20 mouse cellular contexts compared by ENCODE assay signal in genomic region chr16:74458138-74458537, GRCm38 (mm10). TPM values are rescaled to one million over a fixed set of nuclear protein-coding genes. Genes with fewer than 3 reads are reported as not detected.
"Had no signal": no experiment of that assay in that cellular context is flagged by ENCODE, and none has a peak within 500 bp of the region (broad histone marks: within the 10 kb centered on the region; RNA-seq: fewer than 3 reads in every experiment).

No protein-coding gene starts in this region.

- DNase-seq: lung, adult 18-20 months; lung, postnatal 10 days; lung, postnatal 4 days; retina, postnatal 1 day; right cerebral cortex, adult 18-20 months; right cerebral cortex, postnatal 25 days; right cerebral cortex, postnatal 4 days; spleen, adult 18-20 months; thymus, adult 2 months; thymus, postnatal 25 days; thymus, postnatal 4 days had no signal

- H3K9ac ChIP-seq: lung, embryonic 14.5 days; midbrain, embryonic 12.5 days; neural tube, embryonic 13.5 days; neural tube, embryonic 15.5 days had no signal

- H3K4me3 ChIP-seq: midbrain, embryonic 10.5 days; midbrain, embryonic 12.5 days; myocyte; neural tube, embryonic 13.5 days; neural tube, embryonic 15.5 days had no signal

- H3K36me3 ChIP-seq: midbrain, embryonic 10.5 days; midbrain, embryonic 12.5 days; neural tube, embryonic 13.5 days; neural tube, embryonic 15.5 days had no signal

- ATAC-seq: midbrain, embryonic 16.5 days had no signal

- H3K9me3 ChIP-seq: midbrain, embryonic 10.5 days; midbrain, embryonic 12.5 days; neural tube, embryonic 13.5 days; neural tube, embryonic 15.5 days had no signal

- H3K4me1 ChIP-seq: neural tube, embryonic 15.5 days had no signal

- H3K27ac ChIP-seq: midbrain, embryonic 10.5 days; midbrain, embryonic 12.5 days; neural tube, embryonic 13.5 days; neural tube, embryonic 15.5 days had no signal

- H3K4me2 ChIP-seq: lung, embryonic 14.5 days; midbrain, embryonic 12.5 days; neural tube, embryonic 13.5 days; neural tube, embryonic 15.5 days had no signal

- H3K27me3 ChIP-seq: midbrain, embryonic 12.5 days; neural tube, embryonic 13.5 days; neural tube, embryonic 15.5 days had no signal

RNA-seq across cellular contexts. Expression of gene Robo2, which starts 46.5 kb away (rescaled TPM):
- total RNA-seq: megakaryocyte, adult 5-6 weeks; megakaryocyte-erythroid progenitor cell, adult 5-6 weeks had no signal
